Mouse (Mus musculus): ENCODE results near the gene Mob2. TPM values are rescaled to one million over a fixed set of nuclear protein-coding genes. Genes with fewer than 3 reads are reported as not detected.

Mob2 gene
- total and polyA plus RNA-seq, 3 experiments, result 22.4 to 30.5 (median 27.3) TPM

DNA sequence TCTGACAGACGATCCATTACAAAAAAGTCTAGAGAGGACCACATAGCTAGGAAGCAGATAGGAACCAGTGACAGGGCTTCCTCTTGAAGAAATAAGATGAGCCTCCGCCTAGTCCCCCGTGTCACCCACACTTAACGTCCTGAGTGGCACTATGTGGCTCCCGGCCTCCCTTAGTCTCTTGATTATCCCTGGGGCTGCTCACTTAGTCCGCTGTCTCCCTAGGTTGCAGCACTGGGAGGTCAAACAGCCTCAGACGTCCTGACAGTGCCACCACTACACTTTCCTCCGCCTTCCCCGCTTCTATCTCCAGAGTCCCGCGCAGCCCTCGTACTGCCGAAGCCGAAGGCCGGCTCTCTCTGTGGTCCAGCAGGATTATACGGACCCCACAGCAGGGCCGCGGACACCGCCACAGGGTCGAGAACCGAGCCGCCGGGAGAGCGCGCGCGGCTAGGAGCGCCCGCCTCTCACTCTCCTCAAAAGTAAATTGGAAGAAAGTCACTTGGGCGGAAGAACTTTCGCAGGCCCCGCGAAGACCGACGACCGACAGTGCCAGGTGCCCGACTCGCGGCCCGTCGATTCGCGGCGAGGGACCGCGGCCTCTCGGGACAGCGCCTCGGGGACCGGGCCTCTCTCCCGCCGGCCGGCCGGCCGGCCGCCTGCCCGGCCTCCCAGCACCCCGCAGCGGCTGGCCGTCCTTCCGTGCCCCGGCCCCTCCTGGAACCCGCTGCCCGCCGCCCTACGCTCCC, 507 bp downstream of the Mob2 start:
- H3K4me1 ChIP-seq (ENCODE audit: control insufficient read depth in 1 of 2, insufficient read depth in 2 of 2), result peaks cover 12 to 40% of the 10 kb centered on the region in 2 experiments
- in situ Hi-C loops (cut with MboI; ENCODE audit: low pct_ligation_motif_present, low pct_unique_long_range_greater_than_20kb, low sequenced_read_pairs), result no loop called here

DNA sequence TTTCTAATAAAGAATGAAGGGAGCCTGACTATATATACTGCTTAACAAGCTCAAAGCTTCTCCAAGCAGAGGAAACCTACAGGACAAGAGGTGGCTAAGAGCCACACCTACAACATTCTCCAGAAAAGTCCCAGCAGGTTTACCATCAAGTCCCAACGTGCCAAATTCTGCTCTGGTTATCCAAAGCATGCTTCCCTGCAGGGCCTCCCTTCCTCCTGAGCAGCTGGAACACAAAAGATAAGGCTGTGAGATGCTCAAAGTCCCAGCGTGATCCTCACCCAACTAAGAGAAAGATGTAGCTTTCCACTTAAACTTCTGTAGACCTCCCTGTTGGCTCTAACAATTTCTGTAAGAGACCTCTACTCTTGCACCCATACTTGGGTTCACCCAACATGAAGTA, 1.8 kb downstream of the Mob2 start:
- dilution Hi-C loops (cut with MboI; ENCODE audit: extremely low pct_ligation_motif_present, extremely low pct_unique_long_range_greater_than_20kb, low sequenced_read_pairs), result no loop called here
- peaks cover 8 to 41% of the 10 kb centered on the region in 2 experiments for H3K36me3 ChIP-seq (replicated peaks in 1 of 2; ENCODE audit: control insufficient read depth in 1 of 2, insufficient read depth in 1 of 2, low read length in 1 of 2)
- no peak overlapping the region for H3K4me3 ChIP-seq (replicated peaks in 1 of 3; ENCODE audit: low read depth in 2 of 3, low read length in 2 of 3, poor library complexity in 1 of 3)
- H3K79me2 ChIP-seq (replicated peaks; ENCODE audit: control insufficient read depth, extremely low read depth, insufficient read depth, poor library complexity, severe bottlenecking), result peaks cover 21% of the 10 kb centered on the region
- H3K27ac ChIP-seq (ENCODE audit: insufficient read depth, low read depth), result no peak overlapping the region
- no peak for DNase-seq (ENCODE audit: extremely low read depth)
- H3K27me3 ChIP-seq (replicated peaks), result peaks cover 23% of the 10 kb centered on the region
- in situ Hi-C loops (cut with MboI; ENCODE audit: low pct_ligation_motif_present, low pct_unique_long_range_greater_than_20kb, low sequenced_read_pairs), result no loop called here
- no peak overlapping the region for H3K9ac ChIP-seq (ENCODE audit: insufficient read depth, low read depth)
- H3K4me1 ChIP-seq (ENCODE audit: control insufficient read depth in 1 of 2, insufficient read depth in 2 of 2), result peaks cover 12 to 40% of the 10 kb centered on the region in 2 experiments
- no peaks in the 10 kb centered on the region for H3K9me3 ChIP-seq (replicated peaks; ENCODE audit: low read length)
- no peak overlapping the region for H3K4me2 ChIP-seq (ENCODE audit: insufficient read depth, low read depth, poor library complexity, severe bottlenecking)
- TF ChIP-seq ETS1 (conservative IDR thresholded peaks at IDR 0.05; ENCODE audit: low read depth, low read length) (no peak), ZKSCAN1 (IDR thresholded peaks at IDR 0.05; ENCODE audit: borderline replicate concordance, low read depth, low read length) (no peak), POLR2AphosphoS2 (IDR thresholded peaks at IDR 0.05; ENCODE audit: low read depth, low read length) (no peak), MAZ (IDR thresholded peaks at IDR 0.05; ENCODE audit: low read depth, low read length) (no peak), RAD21 (IDR thresholded peaks at IDR 0.05; ENCODE audit: low read depth, low read length) (no peak), MAFK (IDR thresholded peaks at IDR 0.05; ENCODE audit: insufficient replicate concordance, low read length) (no peak), ZMIZ1 (IDR thresholded peaks at IDR 0.05; ENCODE audit: low read depth, low read length) (no peak), MEF2A (IDR thresholded peaks at IDR 0.05; ENCODE audit: borderline replicate concordance, low read depth, low read length) (no peak), JUND (conservative IDR thresholded peaks at IDR 0.05; ENCODE audit: low read depth, low read length) (no peak), E2F4 (IDR thresholded peaks at IDR 0.05; ENCODE audit: insufficient replicate concordance, low read depth, low read length) (no peak), HCFC1 (IDR thresholded peaks at IDR 0.05; ENCODE audit: low read depth, low read length) (no peak), ELF1 (IDR thresholded peaks at IDR 0.05; ENCODE audit: low read depth, low read length) (no peak), EP300 (IDR thresholded peaks at IDR 0.05; ENCODE audit: low read length) (no peak)

More for the DNA sequence above, 507 bp downstream of the Mob2 start:
- peaks cover 34% of the 10 kb centered on the region for H3K27me3 ChIP-seq (replicated peaks)
- H3K4me3 ChIP-seq (replicated peaks in 1 of 3; ENCODE audit: low read depth in 2 of 3, low read length in 2 of 3, poor library complexity in 1 of 3), result peak overlapping the region; percentile 76 to 89 (median 88)
- H3K36me3 ChIP-seq (replicated peaks in 1 of 2; ENCODE audit: control insufficient read depth in 1 of 2, insufficient read depth in 1 of 2, low read length in 1 of 2), result peaks cover 8 to 31% of the 10 kb centered on the region in 2 experiments
- DNase-seq (ENCODE audit: extremely low read depth), result no peak
- no peak overlapping the region for H3K27ac ChIP-seq (ENCODE audit: insufficient read depth, low read depth)
- H3K79me2 ChIP-seq (replicated peaks; ENCODE audit: control insufficient read depth, extremely low read depth, insufficient read depth, poor library complexity, severe bottlenecking), result peaks cover 21% of the 10 kb centered on the region
- H3K4me2 ChIP-seq (ENCODE audit: insufficient read depth, low read depth, poor library complexity, severe bottlenecking), result peak overlapping the region; percentile 63
- H3K9ac ChIP-seq (ENCODE audit: insufficient read depth, low read depth), result peak overlapping the region; percentile 89
- dilution Hi-C loops (cut with MboI; ENCODE audit: extremely low pct_ligation_motif_present, extremely low pct_unique_long_range_greater_than_20kb, low sequenced_read_pairs), result no loop called here
- no peak for TF ChIP-seq MYC (IDR thresholded peaks at IDR 0.05; ENCODE audit: low read depth, low read length)
- TF ChIP-seq SIN3A (IDR thresholded peaks at IDR 0.05; ENCODE audit: low read length), result 0 out of 2 replicates have a peak, but pooled peaks have one; percentile 41
- H3K9me3 ChIP-seq (replicated peaks; ENCODE audit: low read length), result no peaks in the 10 kb centered on the region
